ENCODE assay signal across 8 mouse cellular contexts in genomic region chr1:63115540-63115939, GRCm38 (mm10). TPM values are rescaled to one million over a fixed set of nuclear protein-coding genes. Genes with fewer than 3 reads are reported as not detected.
DNase-seq lines count a peak whose midpoint lies in the region; ATAC-seq and TF ChIP-seq lines count a peak whose summit lies in the region.

No protein-coding gene starts in this region.

- no peak for DNase-seq in layer of hippocampus, adult 2 months (ENCODE audit: low spot score in 2 of 2)
- DNase-seq in layer of hippocampus, postnatal 10 days (ENCODE audit: low spot score in 2 of 2) = no peak
- no peak for DNase-seq in embryonic facial prominence, embryonic 10.5 days (ENCODE audit: low spot score)
- no peak for DNase-seq in retina, embryonic 14.5 days (ENCODE audit: low spot score)
- DNase-seq in adrenal gland, adult 2 months = no peak
- DNase-seq in layer of hippocampus, adult 8-10 months (ENCODE audit: low spot score in 2 of 2) = no peak

- H3K9me3 ChIP-seq in embryonic facial prominence, embryonic 10.5 days = no peaks in the 10 kb centered on the region
- no peaks in the 10 kb centered on the region for H3K9me3 ChIP-seq in intestine, postnatal 0 days (ENCODE audit: control insufficient read depth)
- H3K9me3 ChIP-seq in neural tube, embryonic 14.5 days (ENCODE audit: control insufficient read depth, low read length) = no peaks in the 10 kb centered on the region

- H3K4me3 ChIP-seq in layer of hippocampus, adult 2 months = peak overlapping the region; percentile 69
- H3K4me3 ChIP-seq in embryonic facial prominence, embryonic 10.5 days = peak overlapping the region; percentile 97
- peak overlapping the region; percentile 94 for H3K4me3 ChIP-seq in intestine, postnatal 0 days (ENCODE audit: low read depth, low read length)
- peak overlapping the region; percentile 92 for H3K4me3 ChIP-seq in neural tube, embryonic 14.5 days (ENCODE audit: low read depth, low read length)

- no peak for TF ChIP-seq CTCF in layer of hippocampus, adult 2 months (conservative IDR thresholded peaks at IDR 0.05)
- no peak for TF ChIP-seq CTCF in intestine, postnatal 0 days (IDR thresholded peaks at IDR 0.05; ENCODE audit: low read depth)

- peaks cover 28% of the 10 kb centered on the region for H3K4me1 ChIP-seq in embryonic facial prominence, embryonic 10.5 days
- H3K4me1 ChIP-seq in intestine, postnatal 0 days (replicated peaks; ENCODE audit: control insufficient read depth, insufficient read depth, low read length) = no peaks in the 10 kb centered on the region
- peaks cover 24% of the 10 kb centered on the region for H3K4me1 ChIP-seq in neural tube, embryonic 14.5 days (ENCODE audit: control insufficient read depth, insufficient read depth, low read length)

- H3K27me3 ChIP-seq in embryonic facial prominence, embryonic 10.5 days (replicated peaks; ENCODE audit: low read depth, poor library complexity, severe bottlenecking) = no peaks in the 10 kb centered on the region
- H3K27me3 ChIP-seq in intestine, postnatal 0 days (replicated peaks; ENCODE audit: control insufficient read depth, insufficient read depth, low read length) = no peaks in the 10 kb centered on the region
- H3K27me3 ChIP-seq in neural tube, embryonic 14.5 days (ENCODE audit: control insufficient read depth, insufficient read depth, low read length) = no peaks in the 10 kb centered on the region

- H3K9ac ChIP-seq in intestine, postnatal 0 days (ENCODE audit: low read depth, low read length) = no peak overlapping the region
- peak overlapping the region; percentile 99; the same call in 1 of the 2 replicates for H3K9ac ChIP-seq in neural tube, embryonic 14.5 days (replicated peaks; ENCODE audit: low read depth, low read length)

- ATAC-seq in intestine, postnatal 0 days = no peak
- no peak for ATAC-seq in neural tube, embryonic 14.5 days (ENCODE audit: low read depth)

- 76% methylated on average over 3 of the region's 3 CpGs for WGBS in embryonic facial prominence, embryonic 10.5 days
- 6% methylated on average over 3 of the region's 3 CpGs for WGBS in intestine, postnatal 0 days
- WGBS in neural tube, embryonic 14.5 days = 70% methylated on average over 3 of the region's 3 CpGs

- peak overlapping the region; percentile 82 for H3K4me2 ChIP-seq in intestine, postnatal 0 days (replicated peaks; ENCODE audit: low read depth)
- H3K4me2 ChIP-seq in neural tube, embryonic 14.5 days (ENCODE audit: low read depth, low read length) = peak overlapping the region; percentile 94

- H3K27ac ChIP-seq in layer of hippocampus, adult 2 months = peak overlapping the region; percentile 94
- no peak overlapping the region for H3K27ac ChIP-seq in embryonic facial prominence, embryonic 10.5 days (replicated peaks)
- peak overlapping the region; percentile 24; the same call in 1 of the 2 replicates for H3K27ac ChIP-seq in intestine, postnatal 0 days (ENCODE audit: low read depth, low read length)
- no peak overlapping the region for H3K27ac ChIP-seq in neural tube, embryonic 14.5 days (ENCODE audit: low read depth, low read length)

- peaks cover 33% of the 10 kb centered on the region for H3K36me3 ChIP-seq in embryonic facial prominence, embryonic 10.5 days (replicated peaks)
- H3K36me3 ChIP-seq in intestine, postnatal 0 days (ENCODE audit: control insufficient read depth, insufficient read depth) = peaks cover 27% of the 10 kb centered on the region
- peaks cover 6% of the 10 kb centered on the region for H3K36me3 ChIP-seq in neural tube, embryonic 14.5 days (ENCODE audit: control insufficient read depth, insufficient read depth, low read length)

RNA-seq across cellular contexts. Expression of gene Ino80d, which starts 1.1 kb away (rescaled TPM):
- 10 to 100 TPM; 32.9 to 33.0 TPM for total RNA-seq in layer of hippocampus, adult 2 months (2021)
- 10 to 100 TPM; 26.8 to 27.9 TPM for total RNA-seq in layer of hippocampus, postnatal 10 days (2021)
- 9.7 and 10.4 TPM in 2 replicates for polyA plus RNA-seq in embryonic facial prominence, embryonic 10.5 days (2016; fragmentation: Nextera tagmentation; extraction: Ambion mirVana)
- 5.7 and 6.7 TPM in 2 replicates for polyA plus RNA-seq in intestine, postnatal 0 days (2015; fragmentation: Nextera tagmentation; extraction: Ambion mirVana)
- polyA plus RNA-seq in neural tube, embryonic 14.5 days (2014; fragmentation: Nextera tagmentation; extraction: Ambion mirVana) = 10.9 and 13.7 TPM in 2 replicates
- 10 to 100 TPM; 20.4 to 32.6 TPM for total RNA-seq in adrenal gland, adult 2 months (2021)
- 10.6 and 10.7 TPM in 2 replicates for polyA plus RNA-seq in adrenal gland, adult 2 months (2012; rRNA removed)
- total RNA-seq in layer of hippocampus, adult 8-10 months (2022) = 10 to 100 TPM; 28.1 to 36.1 (median 32.4) TPM

Comparison
In these comparisons a context has a peak if more than half of its experiments do, and no peak if none do; other contexts are left out.
1. H3K27ac ChIP-seq: peak in layer of hippocampus, adult 2 months (single experiment) and intestine, postnatal 0 days (single experiment); none in embryonic facial prominence, embryonic 10.5 days (single experiment) and neural tube, embryonic 14.5 days (single experiment).
2. Peak in every context shown above with its lines, with median percentiles within 50 percentile points of each other: H3K4me3 ChIP-seq.